Comparison of ENCODE assay signal across 27 mouse cellular contexts in genomic region chr11:44425626-44426025, GRCm38 (mm10). TPM values are rescaled to one million over a fixed set of nuclear protein-coding genes. Genes with fewer than 3 reads are reported as not detected.
DNase-seq lines count a peak whose midpoint lies in the region; ATAC-seq and TF ChIP-seq lines count a peak whose summit lies in the region.
"Had no signal": no experiment of that assay in that cellular context is flagged by ENCODE, and none has a peak within 500 bp of the region (broad histone marks: within the 10 kb centered on the region; RNA-seq: fewer than 3 reads in every experiment).

No protein-coding gene starts in this region.

- H3K36me3 ChIP-seq in heart, embryonic 10.5 days, result no peaks in the 10 kb centered on the region
- H3K36me3 ChIP-seq in heart, embryonic 11.5 days (ENCODE audit: control insufficient read depth, insufficient read depth, low read length), result no peaks in the 10 kb centered on the region
- no peaks in the 10 kb centered on the region for H3K36me3 ChIP-seq in stomach, postnatal 0 days (ENCODE audit: control insufficient read depth, insufficient read depth, low read length)
- no peaks in the 10 kb centered on the region for H3K36me3 ChIP-seq in lung, postnatal 0 days (ENCODE audit: insufficient read depth, low read length)
- no peaks in the 10 kb centered on the region for H3K36me3 ChIP-seq in midbrain, embryonic 11.5 days (ENCODE audit: control insufficient read depth, insufficient read depth, low read length)
- H3K36me3 ChIP-seq: embryonic facial prominence, embryonic 12.5 days; forebrain, embryonic 15.5 days; hindbrain, embryonic 12.5 days had no signal

- H3K9me3 ChIP-seq in heart, embryonic 10.5 days, result no peaks in the 10 kb centered on the region
- H3K9me3 ChIP-seq in heart, embryonic 11.5 days (replicated peaks; ENCODE audit: control insufficient read depth, low read length), result no peaks in the 10 kb centered on the region
- H3K9me3 ChIP-seq in stomach, postnatal 0 days (ENCODE audit: control insufficient read depth, low read length), result no peaks in the 10 kb centered on the region
- H3K9me3 ChIP-seq in lung, postnatal 0 days (ENCODE audit: low read length), result no peaks in the 10 kb centered on the region
- no peaks in the 10 kb centered on the region for H3K9me3 ChIP-seq in midbrain, embryonic 11.5 days (ENCODE audit: control insufficient read depth, low read length)
- H3K9me3 ChIP-seq: embryonic facial prominence, embryonic 12.5 days; forebrain, embryonic 15.5 days; hindbrain, embryonic 12.5 days had no signal

- TF ChIP-seq EP300 in stomach, postnatal 0 days (optimal IDR thresholded peaks at IDR 0.05), result no peak
- TF ChIP-seq EP300 in lung, postnatal 0 days (IDR thresholded peaks at IDR 0.05), result no peak

- no peak overlapping the region for H3K9ac ChIP-seq in heart, embryonic 11.5 days (ENCODE audit: low read depth, low read length)
- H3K9ac ChIP-seq in stomach, postnatal 0 days (ENCODE audit: low read length), result no peak overlapping the region
- no peak overlapping the region for H3K9ac ChIP-seq in lung, postnatal 0 days (replicated peaks; ENCODE audit: low read depth)
- H3K9ac ChIP-seq in midbrain, embryonic 11.5 days (ENCODE audit: low read length), result no peak overlapping the region
- H3K9ac ChIP-seq: embryonic facial prominence, embryonic 12.5 days; forebrain, embryonic 15.5 days; hindbrain, embryonic 12.5 days had no signal

- peak; percentile 58 for DNase-seq in heart, embryonic 10.5 days (ENCODE audit: low spot score)
- DNase-seq in adrenal gland, adult 2 months, result peak; percentile 73
- DNase-seq in adrenal gland, postnatal 25 days, result peak; percentile 28
- peak; percentile 9 for DNase-seq in retina, embryonic 14.5 days (ENCODE audit: low spot score)
- DNase-seq in stomach, postnatal 0 days (ENCODE audit: low spot score), result no peak
- DNase-seq in lung, postnatal 0 days (ENCODE audit: low spot score), result no peak
- DNase-seq in midbrain, embryonic 11.5 days (ENCODE audit: low spot score, missing footprints), result no peak
- DNase-seq: cerebellum, adult 11 months; cerebellum, adult 9-10 months; cerebellum, postnatal 25 days; gastrocnemius, postnatal 10 days; heart, postnatal 10 days; heart, postnatal 4 days had no signal

- peaks cover 8% of the 10 kb centered on the region; the same call in 1 of the 2 replicates for H3K4me1 ChIP-seq in heart, embryonic 10.5 days
- no peaks in the 10 kb centered on the region for H3K4me1 ChIP-seq in heart, embryonic 11.5 days (ENCODE audit: control insufficient read depth, insufficient read depth, low read length)
- H3K4me1 ChIP-seq in stomach, postnatal 0 days (replicated peaks; ENCODE audit: control insufficient read depth, insufficient read depth), result no peaks in the 10 kb centered on the region
- no peaks in the 10 kb centered on the region for H3K4me1 ChIP-seq in lung, postnatal 0 days (ENCODE audit: insufficient read depth, low read depth, low read length)
- no peaks in the 10 kb centered on the region for H3K4me1 ChIP-seq in midbrain, embryonic 11.5 days (ENCODE audit: control insufficient read depth, insufficient read depth, low read length)
- H3K4me1 ChIP-seq: embryonic facial prominence, embryonic 12.5 days; hindbrain, embryonic 12.5 days had no signal

- H3K4me3 ChIP-seq in heart, embryonic 10.5 days, result no peak overlapping the region
- no peak overlapping the region for H3K4me3 ChIP-seq in heart, embryonic 11.5 days (ENCODE audit: low read depth, low read length)
- no peak overlapping the region for H3K4me3 ChIP-seq in stomach, postnatal 0 days (ENCODE audit: low read depth, low read length)
- no peak overlapping the region for H3K4me3 ChIP-seq in lung, postnatal 0 days (ENCODE audit: low read depth, low read length)
- H3K4me3 ChIP-seq in midbrain, embryonic 11.5 days (ENCODE audit: low read depth, low read length), result no peak overlapping the region
- H3K4me3 ChIP-seq: embryonic facial prominence, embryonic 12.5 days; forebrain, embryonic 15.5 days; hindbrain, embryonic 12.5 days had no signal

- H3K4me2 ChIP-seq in heart, embryonic 11.5 days, result no peak overlapping the region
- H3K4me2 ChIP-seq in stomach, postnatal 0 days (replicated peaks; ENCODE audit: low read depth), result no peak overlapping the region
- no peak overlapping the region for H3K4me2 ChIP-seq in lung, postnatal 0 days (replicated peaks; ENCODE audit: low read depth, low read length)
- H3K4me2 ChIP-seq in midbrain, embryonic 11.5 days, result no peak overlapping the region
- H3K4me2 ChIP-seq: embryonic facial prominence, embryonic 12.5 days; forebrain, embryonic 15.5 days; hindbrain, embryonic 12.5 days had no signal

- no peak overlapping the region for H3K27ac ChIP-seq in heart, embryonic 10.5 days
- H3K27ac ChIP-seq in heart, embryonic 11.5 days (ENCODE audit: low read depth, low read length), result no peak overlapping the region
- H3K27ac ChIP-seq in stomach, postnatal 0 days (replicated peaks), result no peak overlapping the region
- H3K27ac ChIP-seq in lung, postnatal 0 days (ENCODE audit: low read length), result no peak overlapping the region
- no peak overlapping the region for H3K27ac ChIP-seq in midbrain, embryonic 11.5 days (ENCODE audit: low read depth, low read length)
- H3K27ac ChIP-seq: embryonic facial prominence, embryonic 12.5 days; forebrain, embryonic 15.5 days; hindbrain, embryonic 12.5 days had no signal

- 60% methylated on average over 6 of the region's 6 CpGs for WGBS in heart, embryonic 10.5 days
- 61% methylated on average over 6 of the region's 6 CpGs for WGBS in heart, embryonic 11.5 days (ENCODE audit: insufficient replicate concordance)
- WGBS in stomach, postnatal 0 days, result 70% methylated on average over 6 of the region's 6 CpGs
- 68% methylated on average over 6 of the region's 6 CpGs for WGBS in lung, postnatal 0 days
- 89% methylated on average over 6 of the region's 6 CpGs for whole genome bisulfite sequencing in midbrain, embryonic 11.5 days

- ATAC-seq in heart, embryonic 11.5 days (replicated peaks; ENCODE audit: insufficient number of reproducible peaks, low FRiP score, low TSS enrichment), result no peak
- ATAC-seq in stomach, postnatal 0 days (ENCODE audit: low FRiP score, low TSS enrichment), result no peak
- no peak for ATAC-seq in lung, postnatal 0 days
- no peak for ATAC-seq in midbrain, embryonic 11.5 days (ENCODE audit: low FRiP score)
- ATAC-seq: forebrain, embryonic 15.5 days; hindbrain, embryonic 16.5 days; inflammation-experienced regulatory T-cells, adult 6 months; intestine, postnatal 0 days had no signal

- H3K27me3 ChIP-seq in heart, embryonic 10.5 days (ENCODE audit: insufficient read depth, poor library complexity, severe bottlenecking), result no peaks in the 10 kb centered on the region
- H3K27me3 ChIP-seq in heart, embryonic 11.5 days (ENCODE audit: control insufficient read depth, insufficient read depth, low read length), result no peaks in the 10 kb centered on the region
- no peaks in the 10 kb centered on the region for H3K27me3 ChIP-seq in stomach, postnatal 0 days (ENCODE audit: control insufficient read depth, insufficient read depth, low read length)
- H3K27me3 ChIP-seq in lung, postnatal 0 days (replicated peaks; ENCODE audit: insufficient read depth, low read length), result no peaks in the 10 kb centered on the region
- no peaks in the 10 kb centered on the region for H3K27me3 ChIP-seq in midbrain, embryonic 11.5 days (ENCODE audit: control insufficient read depth, insufficient read depth, low read length)
- H3K27me3 ChIP-seq: forebrain, embryonic 15.5 days; hindbrain, embryonic 12.5 days had no signal

- TF ChIP-seq CTCF in stomach, postnatal 0 days (IDR thresholded peaks at IDR 0.05; ENCODE audit: low read depth), result no peak
- no peak for TF ChIP-seq CTCF in lung, postnatal 0 days (IDR thresholded peaks at IDR 0.05)

RNA-seq across cellular contexts. Expression of gene Il12b, which starts 25.8 kb away (rescaled TPM):
- not detected in 2 replicates for polyA plus RNA-seq in heart, embryonic 10.5 days (2016; fragmentation: Nextera tagmentation; extraction: Ambion mirVana)
- polyA plus RNA-seq in heart, embryonic 11.5 days (2014; fragmentation: Nextera tagmentation; extraction: Ambion mirVana), result 0.42 TPM in 1 of 2 replicates, not detected in the other
- total RNA-seq in adrenal gland, adult 2 months (2021), result not detected
- not detected in 2 replicates for polyA plus RNA-seq in adrenal gland, adult 2 months (2012; rRNA removed)
- total RNA-seq in adrenal gland, postnatal 25 days (2021), result not detected in 2 replicates
- 0.05 TPM in 1 of 2 replicates, not detected in the other for polyA plus RNA-seq in stomach, postnatal 0 days (2015; fragmentation: Nextera tagmentation; extraction: Ambion mirVana)
- polyA plus RNA-seq in lung, postnatal 0 days (2015; fragmentation: Nextera tagmentation; extraction: Ambion mirVana), result 0.11 and 0.18 TPM in 2 replicates
- polyA plus RNA-seq in midbrain, embryonic 11.5 days (2014; fragmentation: Nextera tagmentation; extraction: Ambion mirVana), result not detected in 2 replicates
- total RNA-seq: ES-E14; gastrocnemius, postnatal 10 days; gastrocnemius, postnatal 4 days; heart, adult 8-10 months; heart, postnatal 10 days; heart, postnatal 4 days had no signal
- polyA plus RNA-seq: brain, embryonic 14.5 days; cortical plate, adult 2 months; embryonic facial prominence, embryonic 12.5 days; forebrain, embryonic 11.5 days; forebrain, embryonic 15.5 days; heart, embryonic 14.5 days; hindbrain, embryonic 12.5 days; hindbrain, embryonic 16.5 days; intestine, postnatal 0 days had no signal

RNA-seq across cellular contexts. Expression of gene Ublcp1, which starts 44.7 kb away (rescaled TPM):
- polyA plus RNA-seq in heart, embryonic 10.5 days (2016; fragmentation: Nextera tagmentation; extraction: Ambion mirVana), result 56.8 and 67.8 TPM in 2 replicates
- polyA plus RNA-seq in heart, embryonic 11.5 days (2014; fragmentation: Nextera tagmentation; extraction: Ambion mirVana), result 54.4 and 58.4 TPM in 2 replicates
- total RNA-seq in adrenal gland, adult 2 months (2021), result 10 to 100 TPM; 34.3 to 47.8 TPM
- polyA plus RNA-seq in adrenal gland, adult 2 months (2012; rRNA removed), result 1.6 and 2.3 TPM in 2 replicates
- total RNA-seq in adrenal gland, postnatal 25 days (2021), result 48.2 and 49.6 TPM in 2 replicates
- 34.5 and 36.9 TPM in 2 replicates for polyA plus RNA-seq in stomach, postnatal 0 days (2015; fragmentation: Nextera tagmentation; extraction: Ambion mirVana)
- 55.5 and 60.5 TPM in 2 replicates for polyA plus RNA-seq in lung, postnatal 0 days (2015; fragmentation: Nextera tagmentation; extraction: Ambion mirVana)
- polyA plus RNA-seq in midbrain, embryonic 11.5 days (2014; fragmentation: Nextera tagmentation; extraction: Ambion mirVana), result 79.2 and 85.3 TPM in 2 replicates

Comparison
In these comparisons a context has a peak if more than half of its experiments do, and no peak if none do; other contexts are left out.
1. DNase-seq: peak in heart, embryonic 10.5 days (single experiment), adrenal gland, adult 2 months (single experiment), adrenal gland, postnatal 25 days (single experiment) and retina, embryonic 14.5 days (single experiment); none in stomach, postnatal 0 days (single experiment), lung, postnatal 0 days (single experiment) and midbrain, embryonic 11.5 days (single experiment).
2. RNA of gene Ublcp1, which starts 44.7 kb away (polyA plus RNA-seq): 79.2 to 85.3 TPM in midbrain, embryonic 11.5 days, 56.8 to 67.8 TPM in heart, embryonic 10.5 days, 55.5 to 60.5 TPM in lung, postnatal 0 days, 54.4 to 58.4 TPM in heart, embryonic 11.5 days and 34.5 to 36.9 TPM in stomach, postnatal 0 days; 1.6 to 2.3 TPM in adrenal gland, adult 2 months; every median in the first group is over 10 times any median in the second.